17 mouse cellular contexts compared by ENCODE assay signal in genomic region chr16:20471686-20472085, GRCm38 (mm10).
"Had no signal": no experiment of that assay in that cellular context is flagged by ENCODE, and none has a peak within 500 bp of the region (broad histone marks: within the 10 kb centered on the region; RNA-seq: fewer than 3 reads in every experiment).

No protein-coding gene starts in this region.

- H3K4me1 ChIP-seq: midbrain, embryonic 13.5 days; midbrain, embryonic 15.5 days; neural tube, embryonic 12.5 days had no signal

- H3K9ac ChIP-seq: lung, embryonic 15.5 days; midbrain, embryonic 13.5 days; midbrain, embryonic 15.5 days; neural tube, embryonic 12.5 days had no signal

- H3K9me3 ChIP-seq: lung, embryonic 15.5 days; midbrain, embryonic 13.5 days; midbrain, embryonic 15.5 days; neural tube, embryonic 12.5 days had no signal

- H3K27ac ChIP-seq: lung, embryonic 15.5 days; macrophage; midbrain, embryonic 13.5 days; midbrain, embryonic 15.5 days; neural tube, embryonic 12.5 days had no signal

- ATAC-seq: lung, postnatal 0 days; midbrain, embryonic 13.5 days; midbrain, embryonic 15.5 days had no signal

- H3K27me3 ChIP-seq: lung, embryonic 15.5 days; midbrain, embryonic 13.5 days; midbrain, embryonic 15.5 days; neural tube, embryonic 12.5 days had no signal

- H3K4me3 ChIP-seq: lung, embryonic 15.5 days; megakaryocyte, embryonic 14.5 days; midbrain, embryonic 13.5 days; midbrain, embryonic 15.5 days; neural tube, embryonic 12.5 days had no signal

- H3K4me2 ChIP-seq: lung, embryonic 15.5 days; midbrain, embryonic 11.5 days; midbrain, embryonic 13.5 days; midbrain, embryonic 15.5 days; neural tube, embryonic 12.5 days had no signal

- DNase-seq: lung, adult 2 months; lung, postnatal 14 days; lung, postnatal 36 days; right cerebral cortex, postnatal 25 days; right cerebral cortex, postnatal 4 days; spleen, adult 18-20 months; thymus, adult 18-20 months; thymus, postnatal 14 days; thymus, postnatal 36 days had no signal

- H3K36me3 ChIP-seq: lung, embryonic 15.5 days; midbrain, embryonic 13.5 days; midbrain, embryonic 15.5 days; neural tube, embryonic 12.5 days had no signal
